Mouse (Mus musculus): ENCODE results near the gene Iars2. TPM values are rescaled to one million over a fixed set of nuclear protein-coding genes. Genes with fewer than 3 reads are reported as not detected.

Iars2 gene
- polyA plus RNA-seq, 1 experiment from 2014 or later: 28.0 TPM

DNA sequence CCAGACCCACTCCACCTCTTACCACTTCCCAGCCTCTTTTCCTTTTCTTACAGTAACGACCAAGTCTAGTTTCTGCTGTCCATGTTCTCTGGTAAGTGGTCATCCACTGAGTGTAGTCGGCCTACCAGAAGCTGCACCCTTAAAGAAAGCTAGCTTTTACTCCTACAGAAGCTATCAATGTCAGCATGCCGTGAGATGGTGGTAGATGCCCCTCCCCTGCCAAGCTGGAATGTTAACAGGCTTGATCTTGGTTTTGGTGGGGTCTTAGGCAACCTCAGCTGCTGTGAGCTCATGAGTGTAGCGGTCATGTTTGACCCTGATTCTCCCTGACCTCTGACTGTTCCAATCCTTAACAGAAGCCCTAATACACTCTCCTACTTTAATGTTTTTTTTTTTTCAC is 29.0 kb upstream of the Iars2 start:
- WGBS: 88% methylated on average over 4 of the region's 4 CpGs
- Histone ChIP-seq H3K27me3 (ENCODE audit: control insufficient read depth, insufficient read depth, low read length) (no peaks in the 10 kb centered on the region), H3K4me2 (ENCODE audit: low read depth, severe bottlenecking) (no peak overlapping the region), H3K36me3 (ENCODE audit: control insufficient read depth, insufficient read depth, low read length) (no peaks in the 10 kb centered on the region), H3K4me3 (ENCODE audit: low read depth, low read length) (no peak overlapping the region), H3K9ac (ENCODE audit: low read length) (no peak overlapping the region), H3K9me3 (ENCODE audit: control insufficient read depth, low read length) (no peaks in the 10 kb centered on the region), H3K4me1 (ENCODE audit: control insufficient read depth, insufficient read depth, low read length) (no peaks in the 10 kb centered on the region), H3K27ac (replicated peaks; ENCODE audit: low read depth, low read length) (no peak overlapping the region)
- DNase-seq (ENCODE audit: low spot score) (no peak), ATAC-seq (ENCODE audit: insufficient number of reproducible peaks, low FRiP score, low TSS enrichment, low read depth) (no peak)

GRCm38 (mm10) chr1:185356246-185356645 is 27.1 kb upstream of the Iars2 start:
- Histone ChIP-seq H3K36me3 (ENCODE audit: control insufficient read depth, insufficient read depth, low read length) (peaks cover 3% of the 10 kb centered on the region; the same call in 1 of the 2 replicates), H3K9ac (ENCODE audit: low read length) (no peak overlapping the region), H3K4me1 (ENCODE audit: control insufficient read depth, insufficient read depth, low read length) (no peaks in the 10 kb centered on the region), H3K4me3 (ENCODE audit: low read depth, low read length) (no peak overlapping the region), H3K27me3 (ENCODE audit: control insufficient read depth, insufficient read depth, low read length) (no peaks in the 10 kb centered on the region), H3K9me3 (ENCODE audit: control insufficient read depth, low read length) (no peaks in the 10 kb centered on the region), H3K27ac (replicated peaks; ENCODE audit: low read depth, low read length) (no peak overlapping the region), H3K4me2 (ENCODE audit: low read depth, severe bottlenecking) (no peak overlapping the region)
- 93% methylated on average over 8 of the region's 8 CpGs for WGBS
- DNase-seq (ENCODE audit: low spot score) (no peak), ATAC-seq (ENCODE audit: insufficient number of reproducible peaks, low FRiP score, low TSS enrichment, low read depth) (no peak)

- Histone ChIP-seq H3K4me2 (ENCODE audit: low read depth, severe bottlenecking) (no peak overlapping the region), H3K4me1 (ENCODE audit: control insufficient read depth, insufficient read depth, low read length) (no peaks in the 10 kb centered on the region), H3K27ac (replicated peaks; ENCODE audit: low read depth, low read length) (no peak overlapping the region), H3K4me3 (ENCODE audit: low read depth, low read length) (no peak overlapping the region), H3K27me3 (ENCODE audit: control insufficient read depth, insufficient read depth, low read length) (no peaks in the 10 kb centered on the region), H3K36me3 (ENCODE audit: control insufficient read depth, insufficient read depth, low read length) (peaks cover 3% of the 10 kb centered on the region), H3K9ac (ENCODE audit: low read length) (no peak overlapping the region), H3K9me3 (ENCODE audit: control insufficient read depth, low read length) (no peaks in the 10 kb centered on the region)
- WGBS: 84% methylated on average over 4 of the region's 4 CpGs
- no peak for ATAC-seq (ENCODE audit: insufficient number of reproducible peaks, low FRiP score, low TSS enrichment, low read depth)
- DNase-seq (ENCODE audit: low spot score): no peak
These were observed 25.5 kb upstream of the Iars2 start for GRCm38 (mm10) chr1:185354731-185355130.

DNA sequence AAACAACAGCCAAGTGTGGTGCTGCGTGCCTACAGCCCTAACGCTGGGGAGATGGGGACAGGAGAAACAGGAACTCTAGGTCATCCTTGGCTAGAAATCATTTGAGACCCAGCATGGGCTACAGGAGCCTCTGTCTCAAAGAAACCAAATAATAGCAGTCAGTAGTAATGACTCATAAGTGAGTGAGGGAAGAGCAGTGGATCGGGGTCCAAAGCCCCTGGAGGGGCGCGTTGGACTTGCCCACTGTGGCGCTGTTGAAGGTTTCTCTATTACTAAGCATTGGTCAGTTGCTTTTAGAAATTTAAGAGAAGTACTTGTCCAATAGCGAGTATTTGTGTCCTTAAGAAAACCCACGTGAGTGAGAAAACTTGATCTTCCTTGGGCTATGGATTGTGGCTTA is 24.2 kb upstream of the Iars2 start:
- Histone ChIP-seq H3K4me1 (ENCODE audit: control insufficient read depth, insufficient read depth, low read length) (no peaks in the 10 kb centered on the region), H3K4me3 (ENCODE audit: low read depth, low read length) (no peak overlapping the region), H3K9me3 (ENCODE audit: control insufficient read depth, low read length) (no peaks in the 10 kb centered on the region), H3K9ac (ENCODE audit: low read length) (no peak overlapping the region), H3K4me2 (ENCODE audit: low read depth, severe bottlenecking) (no peak overlapping the region), H3K36me3 (ENCODE audit: control insufficient read depth, insufficient read depth, low read length) (peaks cover 8% of the 10 kb centered on the region), H3K27ac (replicated peaks; ENCODE audit: low read depth, low read length) (no peak overlapping the region), H3K27me3 (ENCODE audit: control insufficient read depth, insufficient read depth, low read length) (no peaks in the 10 kb centered on the region)
- DNase-seq (ENCODE audit: low spot score) (no peak), ATAC-seq (ENCODE audit: insufficient number of reproducible peaks, low FRiP score, low TSS enrichment, low read depth) (no peak)
- 94% methylated on average over 8 of the region's 8 CpGs for WGBS

- Histone ChIP-seq H3K4me2 (ENCODE audit: low read depth, severe bottlenecking) (no peak overlapping the region), H3K4me1 (ENCODE audit: control insufficient read depth, insufficient read depth, low read length) (no peaks in the 10 kb centered on the region), H3K4me3 (ENCODE audit: low read depth, low read length) (no peak overlapping the region), H3K27me3 (ENCODE audit: control insufficient read depth, insufficient read depth, low read length) (no peaks in the 10 kb centered on the region), H3K36me3 (ENCODE audit: control insufficient read depth, insufficient read depth, low read length) (peaks cover 8% of the 10 kb centered on the region), H3K27ac (replicated peaks; ENCODE audit: low read depth, low read length) (no peak overlapping the region), H3K9me3 (ENCODE audit: control insufficient read depth, low read length) (no peaks in the 10 kb centered on the region), H3K9ac (ENCODE audit: low read length) (no peak overlapping the region)
- ATAC-seq (ENCODE audit: insufficient number of reproducible peaks, low FRiP score, low TSS enrichment, low read depth) (no peak), DNase-seq (ENCODE audit: low spot score) (no peak)
- WGBS: 90% methylated on average over 12 of the region's 12 CpGs
These were observed 23.0 kb upstream of the Iars2 start for GRCm38 (mm10) chr1:185352151-185352550.

DNA sequence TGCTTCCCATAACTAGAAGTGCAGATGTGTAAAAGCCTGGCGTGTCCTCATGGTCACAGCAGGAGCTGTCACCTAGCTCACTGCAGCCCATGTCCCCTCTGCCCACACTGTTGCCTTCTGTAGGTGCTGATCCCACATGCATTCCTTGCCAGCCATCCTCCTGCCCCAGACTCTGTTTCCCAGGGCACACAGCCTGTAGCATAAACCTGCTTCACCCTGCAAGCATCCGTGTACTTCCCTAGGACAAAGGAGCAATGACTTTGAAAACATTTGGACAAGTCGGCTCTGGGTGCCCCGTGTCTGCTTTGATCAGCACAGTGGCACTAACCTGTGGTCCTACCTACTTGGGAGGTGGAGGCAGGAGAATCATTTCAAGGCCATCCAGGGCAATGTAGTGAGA is 21.4 kb upstream of the Iars2 start:
- H3K27me3 ChIP-seq (ENCODE audit: control insufficient read depth, insufficient read depth, low read length): no peaks in the 10 kb centered on the region
- no peak overlapping the region for H3K9ac ChIP-seq (ENCODE audit: low read length)
- 90% methylated on average over 4 of the region's 4 CpGs for WGBS
- H3K36me3 ChIP-seq (ENCODE audit: control insufficient read depth, insufficient read depth, low read length): peaks cover 13% of the 10 kb centered on the region
- H3K9me3 ChIP-seq (ENCODE audit: control insufficient read depth, low read length): no peaks in the 10 kb centered on the region
- no peaks in the 10 kb centered on the region for H3K4me1 ChIP-seq (ENCODE audit: control insufficient read depth, insufficient read depth, low read length)
- DNase-seq (ENCODE audit: low spot score): no peak
- H3K27ac ChIP-seq (replicated peaks; ENCODE audit: low read depth, low read length): no peak overlapping the region
- H3K4me2 ChIP-seq (ENCODE audit: low read depth, severe bottlenecking): no peak overlapping the region
- no peak overlapping the region for H3K4me3 ChIP-seq (ENCODE audit: low read depth, low read length)
- no peak for ATAC-seq (ENCODE audit: insufficient number of reproducible peaks, low FRiP score, low TSS enrichment, low read depth)

DNA sequence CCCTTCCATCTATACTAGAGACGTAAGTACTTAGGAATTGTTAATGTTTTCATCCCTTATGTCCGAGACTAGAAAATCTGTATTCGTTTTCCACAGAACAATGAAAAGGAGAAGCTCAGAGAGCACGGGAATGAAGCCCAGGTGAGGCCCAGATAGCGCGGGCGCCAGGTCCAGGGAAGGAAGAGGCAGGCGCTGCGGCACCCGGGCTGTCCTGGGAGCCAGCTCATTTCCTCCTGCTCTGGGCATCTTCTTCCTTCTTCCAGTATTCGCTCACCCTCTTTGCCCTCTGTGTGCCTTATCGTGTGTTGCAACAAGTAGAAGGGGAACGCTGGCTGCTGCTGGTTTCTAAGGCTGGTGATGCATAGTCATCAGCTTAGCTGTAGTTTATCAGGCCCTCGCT is 20.5 kb upstream of the Iars2 start:
- DNase-seq (ENCODE audit: low spot score) (no peak), ATAC-seq (ENCODE audit: insufficient number of reproducible peaks, low FRiP score, low TSS enrichment, low read depth) (no peak)
- H3K9me3 ChIP-seq (ENCODE audit: control insufficient read depth, low read length): no peaks in the 10 kb centered on the region
- no peaks in the 10 kb centered on the region for H3K4me1 ChIP-seq (ENCODE audit: control insufficient read depth, insufficient read depth, low read length)
- H3K27ac ChIP-seq (replicated peaks; ENCODE audit: low read depth, low read length): no peak overlapping the region
- H3K4me2 ChIP-seq (ENCODE audit: low read depth, severe bottlenecking): no peak overlapping the region
- WGBS: 94% methylated on average over 14 of the region's 14 CpGs
- peaks cover 13% of the 10 kb centered on the region for H3K36me3 ChIP-seq (ENCODE audit: control insufficient read depth, insufficient read depth, low read length)
- no peak overlapping the region for H3K4me3 ChIP-seq (ENCODE audit: low read depth, low read length)
- no peaks in the 10 kb centered on the region for H3K27me3 ChIP-seq (ENCODE audit: control insufficient read depth, insufficient read depth, low read length)
- H3K9ac ChIP-seq (ENCODE audit: low read length): no peak overlapping the region

- DNase-seq (ENCODE audit: low spot score): no peak
- H3K4me3 ChIP-seq (ENCODE audit: low read depth, low read length): no peak overlapping the region
- H3K9ac ChIP-seq (ENCODE audit: low read length): no peak overlapping the region
- H3K4me1 ChIP-seq (ENCODE audit: control insufficient read depth, insufficient read depth, low read length): no peaks in the 10 kb centered on the region
- H3K27me3 ChIP-seq (ENCODE audit: control insufficient read depth, insufficient read depth, low read length): no peaks in the 10 kb centered on the region
- no peak for ATAC-seq (ENCODE audit: insufficient number of reproducible peaks, low FRiP score, low TSS enrichment, low read depth)
- H3K27ac ChIP-seq (replicated peaks; ENCODE audit: low read depth, low read length): no peak overlapping the region
- no peaks in the 10 kb centered on the region for H3K9me3 ChIP-seq (ENCODE audit: control insufficient read depth, low read length)
- peaks cover 10% of the 10 kb centered on the region for H3K36me3 ChIP-seq (ENCODE audit: control insufficient read depth, insufficient read depth, low read length)
- no peak overlapping the region for H3K4me2 ChIP-seq (ENCODE audit: low read depth, severe bottlenecking)
- 85% methylated on average over 10 of the region's 10 CpGs for WGBS
These were observed 17.0 kb upstream of the Iars2 start for GRCm38 (mm10) chr1:185346188-185346587.

- ATAC-seq (ENCODE audit: insufficient number of reproducible peaks, low FRiP score, low TSS enrichment, low read depth) (no peak), DNase-seq (ENCODE audit: low spot score) (no peak)
- Histone ChIP-seq H3K4me3 (ENCODE audit: low read depth, low read length) (no peak overlapping the region), H3K9ac (ENCODE audit: low read length) (no peak overlapping the region), H3K4me1 (ENCODE audit: control insufficient read depth, insufficient read depth, low read length) (no peaks in the 10 kb centered on the region), H3K27me3 (ENCODE audit: control insufficient read depth, insufficient read depth, low read length) (no peaks in the 10 kb centered on the region), H3K36me3 (ENCODE audit: control insufficient read depth, insufficient read depth, low read length) (peaks cover 5% of the 10 kb centered on the region; the same call in 1 of the 2 replicates), H3K4me2 (ENCODE audit: low read depth, severe bottlenecking) (no peak overlapping the region), H3K27ac (replicated peaks; ENCODE audit: low read depth, low read length) (no peak overlapping the region), H3K9me3 (ENCODE audit: control insufficient read depth, low read length) (no peaks in the 10 kb centered on the region)
- 81% methylated on average over 8 of the region's 8 CpGs for whole genome bisulfite sequencing
These were observed 14.2 kb upstream of the Iars2 start for GRCm38 (mm10) chr1:185343422-185343821.

All from limb, embryonic 11.5 days (tissue).